Mouse (Mus musculus): Measurements from ENCODE around the gene Vmac. TPM values are rescaled to one million over a fixed set of nuclear protein-coding genes. Genes with fewer than 3 reads are reported as not detected.
A peak's percentile ranks its signal among the peaks of the same experiment; 100 is the strongest.

Gene Vmac
- total RNA-seq, 2 experiments from 2014 or later = 0.38 to 8.3 TPM

DNA sequence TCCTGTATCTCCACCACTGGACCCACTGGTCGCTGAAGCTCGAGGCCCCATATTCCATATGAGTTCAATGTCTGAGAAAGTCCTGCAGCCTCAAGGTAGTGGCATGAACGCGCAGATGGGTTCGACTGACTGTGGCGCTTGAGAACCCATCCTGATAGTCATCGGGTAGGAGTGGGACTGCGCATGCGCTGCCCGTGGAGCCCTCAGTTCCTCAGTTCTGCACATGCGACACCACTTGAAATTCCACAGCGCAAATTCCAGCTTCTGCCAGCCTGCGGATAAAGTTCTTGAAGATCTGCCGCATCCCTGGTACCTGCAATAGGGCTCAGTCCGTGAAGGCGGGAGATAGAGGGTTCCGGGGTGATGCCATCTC is 23.0 kb upstream of the Vmac start:
- ATAC-seq (replicated peaks; ENCODE audit: low FRiP score, poor library complexity, severe bottlenecking) = no peak

DNA sequence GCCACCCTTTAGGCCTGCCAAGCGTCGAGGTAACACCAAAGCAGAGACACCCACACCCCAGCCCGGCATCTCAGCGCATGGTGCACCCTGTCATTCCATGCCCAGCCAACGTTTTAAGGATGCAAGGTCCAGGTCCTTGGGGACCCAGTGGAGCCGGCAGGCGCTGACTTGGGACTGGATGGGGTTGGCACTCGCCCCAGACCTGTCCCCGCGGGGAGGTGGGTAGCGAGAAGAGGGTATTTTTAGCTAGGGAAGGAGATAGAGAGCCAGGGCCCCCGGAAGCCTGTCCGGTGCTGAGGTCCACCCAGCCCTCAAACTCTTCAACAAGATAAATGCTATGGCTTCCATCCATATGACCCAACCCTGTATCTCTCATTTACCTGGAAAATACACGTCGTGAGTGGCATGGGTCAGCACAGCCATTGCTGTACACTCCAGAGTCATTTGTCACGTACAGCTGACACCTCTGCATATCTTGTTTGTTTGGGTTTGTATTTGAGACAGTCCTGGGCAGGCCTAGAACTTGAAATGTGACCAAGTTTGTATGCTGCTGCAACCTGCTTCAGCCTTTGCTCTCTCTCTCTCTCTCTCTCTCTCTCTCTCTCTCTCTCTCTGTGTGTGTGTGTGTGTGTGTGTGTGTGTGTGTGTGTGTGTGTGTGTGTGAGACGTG is 22.4 kb upstream of the Vmac start:
- ATAC-seq (replicated peaks; ENCODE audit: low FRiP score, poor library complexity, severe bottlenecking) = no peak

DNA sequence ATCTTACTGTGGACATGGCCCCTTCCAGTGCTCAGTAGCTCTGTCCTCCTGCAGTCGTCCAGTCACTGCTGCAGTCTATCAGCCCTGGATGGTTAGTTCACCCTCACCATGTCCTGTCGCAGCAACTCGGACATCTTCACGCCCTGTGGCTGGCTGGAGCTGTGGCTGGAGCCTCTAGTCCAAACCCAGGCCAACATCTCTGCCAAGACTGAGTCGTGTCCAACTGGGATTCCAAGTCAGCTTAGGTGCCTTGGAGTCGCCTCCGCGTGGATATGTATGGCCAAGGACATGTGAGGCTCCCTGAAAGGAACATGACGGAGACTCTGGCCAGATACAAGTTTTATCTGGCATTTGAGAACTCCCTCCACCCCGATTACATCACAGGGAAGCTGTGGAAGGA is 20.4 kb upstream of the Vmac start:
- no peak for ATAC-seq (replicated peaks; ENCODE audit: low FRiP score, poor library complexity, severe bottlenecking)

DNA sequence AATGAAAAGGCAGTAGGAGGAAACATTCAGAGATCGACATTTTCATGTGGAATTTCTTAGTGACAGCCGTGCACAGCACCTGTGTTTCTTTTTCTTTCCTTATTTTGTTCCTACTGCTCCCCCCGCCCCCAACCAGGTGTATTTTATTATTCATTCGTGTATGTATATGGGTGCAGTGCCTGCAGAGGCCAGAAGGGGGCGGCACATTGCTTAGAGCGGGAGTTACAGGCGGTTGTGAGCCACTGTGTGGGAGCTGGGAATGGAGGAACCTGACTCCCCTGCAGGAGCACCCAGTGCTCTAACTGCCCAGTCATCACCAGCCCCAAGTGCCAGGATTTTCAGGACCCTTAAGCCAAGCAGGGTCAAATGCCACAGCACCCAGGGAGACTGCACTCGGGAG is 18.7 kb upstream of the Vmac start:
- peak; percentile 53; the same call in 1 of the 2 replicates for ATAC-seq (replicated peaks; ENCODE audit: low FRiP score, poor library complexity, severe bottlenecking)

DNA sequence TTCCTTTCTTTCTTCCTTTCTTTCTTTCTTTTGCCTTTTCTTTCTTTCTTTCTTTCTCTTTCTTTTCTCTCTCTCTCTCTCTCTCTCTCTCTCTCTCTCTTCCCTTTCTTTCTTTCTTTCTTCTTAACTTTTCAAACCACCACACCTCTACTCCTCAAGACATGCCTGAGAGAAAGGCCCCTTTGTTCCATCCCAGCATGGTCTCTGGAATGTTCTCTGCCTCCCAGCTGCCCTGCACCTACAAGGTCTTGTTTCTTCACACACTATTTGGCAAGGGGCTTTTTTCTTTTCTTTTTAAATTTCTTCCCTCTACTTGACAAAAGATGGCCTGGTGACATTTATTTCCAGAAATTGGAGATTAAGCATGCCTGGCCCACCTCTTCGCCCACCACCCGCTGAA is 11.8 kb upstream of the Vmac start:
- no peak for ATAC-seq (replicated peaks; ENCODE audit: low FRiP score, poor library complexity, severe bottlenecking)

DNA sequence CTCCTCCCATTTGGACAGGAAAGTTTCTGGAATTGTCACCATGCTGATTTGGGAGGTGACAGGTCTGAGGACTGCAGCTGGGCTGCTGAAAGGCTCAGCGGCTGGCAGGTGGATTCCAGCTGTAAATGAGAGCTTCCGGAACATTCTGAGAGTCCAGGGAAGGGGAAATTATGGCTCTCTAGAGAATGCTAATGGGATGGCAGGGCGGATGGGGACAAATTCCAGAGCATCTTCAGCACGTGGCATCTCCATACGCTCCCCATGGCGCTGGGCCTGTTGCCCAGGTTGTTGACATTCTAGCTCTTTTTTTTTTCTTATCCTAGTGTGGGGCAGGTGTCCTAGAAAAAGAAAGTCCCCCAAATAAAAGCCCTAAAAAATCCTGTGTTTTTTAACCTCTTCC is 11.3 kb upstream of the Vmac start:
- ATAC-seq (replicated peaks; ENCODE audit: low FRiP score, poor library complexity, severe bottlenecking) = no peak

DNA sequence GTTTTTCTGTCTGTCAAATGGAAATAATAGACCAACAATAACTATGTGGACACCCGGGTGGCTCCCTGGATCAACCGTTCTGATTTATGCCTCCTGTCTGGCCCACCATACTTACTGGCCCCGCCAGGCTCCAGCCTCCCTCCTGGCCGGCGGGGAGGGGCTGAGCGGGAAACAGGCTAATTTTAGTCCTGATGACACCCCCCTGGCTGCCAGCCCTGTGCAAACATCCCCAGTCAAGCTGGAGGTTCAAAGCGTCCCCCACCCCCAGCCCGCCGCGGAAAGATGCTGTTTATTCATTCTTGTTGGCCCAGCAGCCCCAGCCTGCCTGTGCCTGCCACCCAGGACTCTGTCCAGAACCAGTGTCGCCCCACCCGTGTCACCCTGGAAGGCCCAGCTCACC is 10.3 kb upstream of the Vmac start:
- no peak for ATAC-seq (replicated peaks; ENCODE audit: low FRiP score, poor library complexity, severe bottlenecking)

DNA sequence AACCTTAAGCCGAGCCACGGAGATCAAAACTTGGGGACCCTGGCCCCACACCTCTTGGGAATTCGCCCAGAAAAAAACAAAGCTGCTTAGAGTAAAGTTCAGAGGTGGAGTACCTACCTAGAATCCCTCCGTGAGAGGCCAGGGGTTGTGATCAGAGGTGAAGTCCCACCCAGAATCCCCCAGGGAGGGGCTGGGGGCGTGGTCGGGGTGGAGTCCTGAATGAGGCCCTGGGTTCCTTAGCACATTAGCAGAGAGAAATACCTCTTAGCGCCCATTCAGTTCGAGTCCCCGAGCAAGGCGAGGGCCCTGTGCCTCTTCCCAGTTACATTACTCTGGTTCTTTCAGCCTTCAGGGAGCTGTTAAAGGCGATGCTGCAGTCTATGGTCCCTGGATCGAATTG is 9.8 kb upstream of the Vmac start:
- no peak for ATAC-seq (replicated peaks; ENCODE audit: low FRiP score, poor library complexity, severe bottlenecking)

DNA sequence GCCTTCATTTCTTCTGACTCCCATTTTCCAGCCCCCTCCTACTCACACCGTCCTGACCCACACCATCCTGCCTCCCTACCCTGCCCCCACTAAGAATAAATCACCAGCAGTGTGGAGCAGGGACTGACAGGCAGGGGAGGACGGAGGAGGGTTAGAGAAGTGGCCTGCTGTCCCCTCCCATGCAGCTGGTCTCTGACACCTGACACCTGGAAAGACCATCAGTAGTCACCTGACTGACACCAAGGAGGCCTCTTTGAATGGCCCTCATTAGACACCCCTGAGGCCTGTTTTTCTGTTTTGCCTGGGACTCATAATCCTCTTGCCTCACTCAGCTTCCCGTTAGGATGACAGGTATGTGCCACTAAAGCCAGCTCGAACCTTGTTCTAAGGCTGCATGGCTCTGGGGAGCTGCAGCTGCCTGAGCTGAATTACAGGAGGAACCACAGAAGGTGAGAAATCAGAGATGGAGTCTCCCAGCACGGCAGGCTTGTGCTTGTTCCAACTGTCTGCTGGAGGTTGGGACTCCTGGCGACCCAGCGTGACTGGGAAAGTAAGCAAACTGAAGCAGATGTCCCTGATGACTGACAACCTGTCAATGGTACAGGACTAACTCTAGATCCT is 9.3 kb upstream of the Vmac start:
- no peak for ATAC-seq (replicated peaks; ENCODE audit: low FRiP score, poor library complexity, severe bottlenecking)

DNA sequence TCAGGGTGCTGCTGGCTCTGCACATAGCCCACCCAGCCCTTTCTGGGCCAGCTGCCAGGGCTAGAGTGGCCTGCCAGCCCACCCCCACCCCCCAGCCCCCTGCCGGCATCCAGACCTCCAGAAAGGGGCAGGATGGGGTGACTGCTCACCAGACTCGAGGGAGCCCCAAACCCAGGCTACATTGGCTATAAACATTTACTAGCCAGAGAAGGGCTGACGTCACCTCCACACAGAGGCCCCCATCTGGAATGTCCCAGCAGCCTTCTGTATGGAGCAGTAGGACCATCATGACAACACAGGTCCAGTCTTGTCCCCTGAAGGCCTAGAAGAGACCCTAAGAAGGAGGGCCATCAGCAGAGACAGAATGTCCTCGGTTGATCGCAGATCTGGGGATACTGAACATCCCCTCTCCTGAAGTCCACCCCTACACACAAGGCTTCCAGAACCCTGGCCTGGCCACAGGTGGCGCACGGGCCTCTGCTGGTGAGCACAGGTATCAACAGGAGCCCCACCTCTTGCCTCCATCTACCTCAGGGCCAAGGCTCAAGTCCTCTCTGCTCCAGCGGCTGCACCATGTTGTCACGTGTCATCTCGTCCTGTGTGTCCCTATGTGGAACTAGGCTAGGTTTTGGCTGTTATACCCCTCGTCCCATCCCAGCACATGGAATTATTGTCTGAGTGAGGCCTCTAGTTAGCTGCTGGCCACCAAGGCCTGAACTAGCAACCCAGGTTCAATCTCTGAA is 5.8 kb upstream of the Vmac start:
- no peak for ATAC-seq (replicated peaks; ENCODE audit: low FRiP score, poor library complexity, severe bottlenecking)

DNA sequence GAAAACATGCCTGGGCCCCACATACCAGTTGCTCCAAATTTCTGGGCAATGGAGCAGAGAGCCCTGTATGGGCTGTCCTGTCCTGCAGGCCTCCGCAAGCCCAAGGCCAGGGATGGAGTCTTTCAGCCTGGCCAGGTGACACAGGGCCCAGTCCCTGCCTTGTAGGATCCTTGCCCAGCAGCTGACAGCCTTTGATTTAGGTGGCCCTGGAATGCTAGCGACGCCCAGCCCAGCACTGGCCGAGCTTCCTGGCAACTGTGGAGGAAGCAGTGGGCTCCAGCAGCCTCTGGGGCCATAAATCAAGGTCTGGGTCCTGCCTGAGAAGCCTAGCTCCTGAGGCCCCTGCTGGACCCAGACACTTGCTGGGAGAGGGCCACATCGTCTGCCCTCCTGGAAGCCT is 4.6 kb upstream of the Vmac start:
- ATAC-seq (replicated peaks; ENCODE audit: low FRiP score, poor library complexity, severe bottlenecking) = no peak

DNA sequence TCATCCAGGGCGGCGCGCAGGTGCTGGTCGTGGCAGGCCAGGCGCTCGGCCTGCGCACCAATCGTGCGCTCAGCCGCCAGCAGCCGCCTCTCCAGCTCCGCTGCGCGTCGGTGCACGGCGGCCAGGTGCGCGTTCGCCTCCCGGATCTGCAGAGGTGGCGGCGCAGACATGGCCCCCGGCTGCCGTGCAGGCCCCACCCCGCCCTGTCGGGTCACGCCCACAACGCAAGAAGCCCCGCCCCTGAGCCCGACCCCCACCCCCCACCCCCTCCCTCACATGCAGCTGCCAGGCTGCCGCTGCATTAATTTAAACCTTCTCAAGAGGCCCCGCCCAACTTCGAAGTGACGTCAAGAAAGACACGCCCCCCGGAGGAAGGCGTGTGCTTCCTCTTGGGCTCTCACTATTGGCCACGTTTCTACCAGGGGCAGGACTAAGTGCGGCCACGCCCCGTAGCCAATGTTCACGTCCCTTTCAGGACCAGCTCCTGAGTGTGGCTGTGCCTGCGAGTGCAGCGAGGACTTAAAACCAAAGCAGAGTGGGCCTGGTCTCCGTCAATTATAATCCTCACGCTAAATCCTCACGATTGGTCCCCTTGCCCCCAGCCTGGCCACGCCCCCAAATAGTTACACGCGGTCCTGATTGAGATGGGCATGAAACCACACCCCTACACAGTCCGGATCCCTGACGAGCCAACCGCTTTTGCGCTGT is 1.0 kb downstream of the Vmac start:
- peak; percentile 86 for ATAC-seq (replicated peaks; ENCODE audit: low FRiP score, poor library complexity, severe bottlenecking)

DNA sequence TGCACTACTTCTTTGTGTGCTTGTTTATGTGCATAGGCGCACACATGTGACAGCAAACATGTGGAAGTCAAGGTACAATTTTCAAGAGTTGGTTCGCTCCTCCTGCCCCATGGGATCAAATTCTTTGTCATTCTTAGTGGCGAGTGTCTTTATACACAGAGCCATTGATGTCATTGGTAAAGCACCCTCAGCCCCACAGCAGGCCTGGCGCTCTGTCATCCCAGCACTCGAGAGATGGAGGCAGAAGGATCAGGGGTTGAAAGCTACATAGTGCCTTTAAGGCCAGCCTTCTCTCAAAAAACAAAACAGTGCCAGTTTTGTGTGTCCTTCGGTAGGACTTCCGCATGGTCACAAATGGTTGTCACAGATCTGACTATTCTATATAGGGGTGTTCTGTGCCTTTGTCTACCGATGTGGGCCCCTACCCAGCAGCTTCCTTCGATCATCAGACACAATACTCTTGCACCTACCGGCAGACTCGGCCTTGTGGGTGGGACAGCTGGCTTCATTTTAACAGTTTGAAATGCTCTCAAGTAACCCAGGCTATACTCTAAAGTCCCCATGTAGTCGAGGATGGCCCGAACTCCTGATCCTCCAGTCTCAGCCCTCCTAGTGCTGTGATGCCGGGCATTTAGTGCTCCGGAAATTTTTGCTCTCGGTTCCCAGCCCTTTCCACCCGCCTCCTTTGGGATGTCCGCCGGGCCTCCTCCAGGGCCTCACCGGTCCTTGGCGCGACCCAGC is 1.7 kb downstream of the Vmac start:
- no peak for ATAC-seq (replicated peaks; ENCODE audit: low FRiP score, poor library complexity, severe bottlenecking)

DNA sequence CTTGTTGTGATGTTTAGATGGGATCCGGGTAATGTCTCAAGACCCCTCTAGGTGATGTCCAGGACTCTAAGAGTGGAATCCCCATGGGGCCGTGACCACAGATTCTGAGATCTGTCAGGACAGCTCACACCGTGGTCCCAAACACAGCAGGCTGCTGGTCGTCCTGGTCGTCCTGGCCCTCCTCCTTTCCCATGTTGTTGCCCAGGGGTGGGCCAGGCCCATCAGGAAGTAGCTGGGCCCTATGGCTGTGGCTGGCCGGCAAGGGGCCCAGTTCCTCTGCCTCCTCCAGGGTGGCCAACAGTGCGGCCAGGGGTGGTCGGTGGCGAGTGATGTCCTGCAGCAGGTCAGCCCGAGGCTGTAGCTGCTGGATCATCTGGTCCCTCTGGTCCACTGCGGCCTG is 2.5 kb downstream of the Vmac start:
- no peak for ATAC-seq (replicated peaks; ENCODE audit: low FRiP score, poor library complexity, severe bottlenecking)

DNA sequence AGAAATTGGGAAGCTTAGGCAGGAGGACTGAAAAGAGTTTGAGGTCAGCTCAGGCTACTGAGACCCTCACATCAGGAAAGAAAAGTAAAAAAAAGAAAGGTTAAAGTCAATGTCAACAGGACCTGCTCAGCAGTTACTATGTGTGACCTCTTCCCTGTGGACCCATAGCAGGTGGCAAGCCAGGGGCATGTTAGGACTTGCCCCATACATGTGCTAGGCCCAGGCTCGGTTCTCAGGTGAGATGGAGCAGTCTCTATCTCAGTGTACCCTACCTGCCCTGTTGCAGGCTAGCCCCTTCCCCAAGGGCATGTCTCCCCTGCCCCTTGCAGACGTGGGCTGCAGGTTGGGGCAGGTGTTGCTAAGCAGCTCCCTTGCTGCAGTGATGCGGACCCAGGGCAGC is 8.1 kb downstream of the Vmac start:
- no peak for ATAC-seq (replicated peaks; ENCODE audit: low FRiP score, poor library complexity, severe bottlenecking)

DNA sequence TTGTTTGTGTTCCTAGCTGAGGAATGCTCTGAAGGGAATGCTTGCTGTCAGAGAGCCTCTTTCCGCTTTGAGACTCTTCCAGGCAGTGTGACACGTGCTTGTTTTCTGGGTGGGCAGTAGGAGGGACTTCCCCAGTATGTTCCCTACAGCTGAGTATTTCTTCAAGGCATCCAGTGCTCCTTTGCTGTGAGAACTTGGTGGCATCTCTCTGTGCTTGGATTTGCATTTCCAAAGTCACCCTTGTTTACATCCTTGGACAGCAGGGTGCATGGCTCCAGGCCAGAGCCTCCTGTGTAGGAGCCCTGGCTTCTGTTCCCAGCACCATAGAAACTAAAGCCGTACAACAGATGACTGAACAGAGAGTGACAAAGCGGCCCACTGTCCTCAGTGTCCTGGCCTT is 9.1 kb downstream of the Vmac start:
- ATAC-seq (replicated peaks; ENCODE audit: low FRiP score, poor library complexity, severe bottlenecking) = no peak

DNA sequence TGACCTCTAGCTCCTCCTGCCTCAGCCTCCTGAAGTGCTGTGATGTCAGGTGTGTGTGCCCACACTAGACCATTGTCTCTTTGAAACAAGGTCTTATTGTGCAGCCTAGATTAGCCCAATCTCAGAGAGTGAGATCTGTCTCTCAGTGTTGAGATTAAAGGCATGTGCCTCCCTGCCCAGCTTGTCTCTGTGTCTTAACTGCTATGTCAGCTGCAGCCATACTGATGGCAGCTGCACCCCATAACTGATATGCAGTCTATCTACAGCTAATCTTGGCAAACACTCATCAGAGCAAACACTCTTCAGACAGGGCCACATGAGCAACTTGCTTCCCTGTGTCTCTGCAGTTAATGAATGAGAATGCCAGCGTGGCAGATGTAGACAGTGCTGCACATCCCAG is 11.3 kb downstream of the Vmac start:
- ATAC-seq (replicated peaks; ENCODE audit: low FRiP score, poor library complexity, severe bottlenecking) = no peak

DNA sequence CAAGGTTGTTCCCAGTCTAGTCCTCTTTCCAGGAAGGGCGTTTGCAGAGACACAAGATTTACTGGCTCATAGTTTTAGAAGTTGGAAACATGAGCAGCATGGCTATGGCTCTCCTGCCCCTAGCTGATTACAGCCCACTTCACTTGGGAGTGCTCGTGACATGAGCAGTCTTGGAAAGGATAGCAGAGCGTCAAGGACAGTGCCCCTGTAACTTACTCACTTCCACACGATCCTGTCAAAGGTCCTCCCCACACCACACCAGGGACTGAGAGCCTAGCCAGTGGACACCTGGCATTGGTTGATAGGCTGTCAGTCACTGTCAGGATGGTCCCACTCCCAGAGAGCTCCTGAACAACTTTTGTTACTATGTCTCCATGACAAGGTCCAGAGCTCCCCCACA is 14.8 kb downstream of the Vmac start:
- no peak for ATAC-seq (replicated peaks; ENCODE audit: low FRiP score, poor library complexity, severe bottlenecking)

DNA sequence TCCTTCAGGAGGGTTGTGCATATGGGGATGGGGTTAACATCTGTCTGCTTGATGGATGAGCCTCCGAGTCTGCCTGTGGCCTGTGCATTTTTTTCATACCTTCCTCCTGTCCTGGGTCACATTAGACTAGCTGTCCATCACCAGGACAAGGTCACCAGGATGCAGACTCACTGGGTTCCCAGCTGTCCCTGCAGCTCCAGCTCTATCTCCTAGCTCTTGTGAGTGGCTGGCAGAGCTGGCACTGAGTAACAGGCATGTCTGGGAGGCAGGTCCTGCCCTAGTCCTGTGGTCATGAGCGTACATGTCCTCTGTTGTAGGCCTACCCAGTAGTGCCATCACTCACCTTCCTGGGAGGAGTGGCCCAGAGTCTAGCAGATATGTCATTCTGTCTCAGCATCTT is 17.4 kb downstream of the Vmac start:
- no peak for ATAC-seq (replicated peaks; ENCODE audit: low FRiP score, poor library complexity, severe bottlenecking)

DNA sequence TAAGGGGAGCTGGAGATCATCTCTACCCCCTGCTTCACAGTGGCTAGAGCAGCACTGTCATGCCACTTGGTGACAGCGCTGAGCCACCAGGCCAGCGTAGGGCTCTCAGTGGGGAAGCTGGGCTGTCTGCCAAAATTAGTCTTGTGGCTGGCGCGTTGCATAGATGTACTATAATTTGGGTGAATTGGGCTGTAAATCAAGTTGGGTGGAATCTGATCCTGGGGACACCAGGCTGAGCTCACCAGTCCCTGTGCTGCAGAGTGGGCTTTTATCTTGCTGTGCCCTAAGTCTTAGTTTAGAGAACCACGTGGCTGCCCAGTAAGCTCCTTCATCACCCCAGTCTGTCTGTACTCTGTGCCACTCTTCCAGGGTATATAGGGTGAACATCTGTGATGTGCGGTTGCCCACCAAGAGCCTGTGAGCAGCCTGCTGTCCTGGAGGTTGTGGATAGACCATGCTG is 23.9 kb downstream of the Vmac start:
- ATAC-seq (replicated peaks; ENCODE audit: low FRiP score, poor library complexity, severe bottlenecking) = no peak

All from erythroblast, adult 5-6 weeks (primary cell).